Mouse (Mus musculus): ENCODE data around the gene Tnrc6c.

GRCm38 (mm10) chr11:117724604-117725301, 70.7 kb downstream of the Tnrc6c start:
- TF ChIP-seq POLR2A (IDR thresholded peaks at IDR 0.05; ENCODE audit: borderline replicate concordance, insufficient read depth, low read length) (no peak), CTCF (IDR thresholded peaks at IDR 0.05; ENCODE audit: borderline replicate concordance, insufficient read depth, low read depth, low read length) (no peak)
